Mouse (Mus musculus) midbrain, embryonic 13.5 days (tissue): Measurements from ENCODE around the gene Ubac2. TPM values are rescaled to one million over a fixed set of nuclear protein-coding genes. Genes with fewer than 3 reads are reported as not detected.
"Not testable (repeated sequence)": the region's sequence is repeated elsewhere in the genome, so short reads cannot be mapped to it uniquely, and the experiment has no call there.

Experiments used
- ATAC-seq: fragments of 200-750 bp; cut with Nextera tagmentation; 2 replicates; pipeline ENCODE4 v1.8.0; 2017; ENCODE audit warnings: mild to moderate bottlenecking, moderate TSS enrichment, moderate library complexity
- H3K27ac ChIP-seq: fragments of 300-500 bp; sonication (generic); 2 replicates; pipeline ENCODE4 v1.5.1; 2015; ENCODE audit warnings: inconsistent platforms, mild to moderate bottlenecking, moderate library complexity
- H3K27me3 ChIP-seq: fragments of 300-500 bp; sonication (generic); 2 replicates; pipeline ENCODE4 v1.6.1; 2015; ENCODE audit warnings: mild to moderate bottlenecking, inconsistent platforms
- H3K36me3 ChIP-seq: fragments of 300-500 bp; sonication (generic); 2 replicates; pipeline ENCODE4 v1.6.1; 2015; ENCODE audit warnings: mild to moderate bottlenecking, inconsistent platforms
- H3K4me1 ChIP-seq: fragments of 300-500 bp; sonication (generic); replicated peaks from 2 replicates; pipeline ENCODE4 v1.6.1; 2015; ENCODE audit warnings: inconsistent platforms
- H3K4me2 ChIP-seq: fragments of 300-500 bp; sonication (generic); replicated peaks from 2 replicates; pipeline ENCODE4 v1.6.1; 2015; ENCODE audit warnings: moderate library complexity, mild to moderate bottlenecking, inconsistent platforms
- H3K4me3 ChIP-seq: fragments of 300-500 bp; sonication (generic); replicated peaks from 2 replicates; pipeline ENCODE4 v1.5.1; 2015; ENCODE audit warnings: mild to moderate bottlenecking, inconsistent platforms
- H3K9ac ChIP-seq: fragments of 300-500 bp; sonication (generic); replicated peaks from 2 replicates; pipeline ENCODE4 v1.6.1; 2015; ENCODE audit warnings: mild to moderate bottlenecking, inconsistent platforms
- H3K9me3 ChIP-seq: fragments of 300-500 bp; sonication (generic); 2 replicates; pipeline ENCODE4 v1.6.1; 2016; ENCODE audit warnings: mild to moderate bottlenecking, inconsistent platforms
- WGBS: fragments of 180-500 bp; shearing (Covaris S2); methylation state at CpG from one replicate; pipeline ENCODE4 v1.1.7; 2015; 5-methylcytosine and 5-hydroxymethylcytosine counted together
- polyA plus RNA-seq: library from polyadenylated mRNA; unstranded; fragments of >200 nt; fragmentation: Nextera tagmentation; extraction: Ambion mirVana; gene quantifications from 2 replicates; pipeline ENCODE4 v1.2.1, GENCODE M21; 2015

The Ubac2 gene
- polyA plus RNA-seq, 1 experiment from 2014 or later: 51.2 TPM

GRCm38 (mm10) chr14:121873172-121873571, 5.2 kb upstream of the Ubac2 start:
- WGBS: 80% methylated on average over 2 of the region's 2 CpGs
- no peak overlapping the region for H3K4me2 ChIP-seq
- no peak overlapping the region for H3K27ac ChIP-seq
- peaks cover 4% of the 10 kb centered on the region; the same call in 1 of the 2 replicates for H3K4me1 ChIP-seq
- no peak overlapping the region for H3K4me3 ChIP-seq
- H3K9me3 ChIP-seq: no peaks in the 10 kb centered on the region
- no peaks in the 10 kb centered on the region for H3K36me3 ChIP-seq
- 0 out of 2 replicates have a peak, but pooled peaks cover 3% of the 10 kb centered on the region for H3K27me3 ChIP-seq
- ATAC-seq: no peak
- no peak overlapping the region for H3K9ac ChIP-seq

GRCm38 (mm10) chr14:121873646-121874045, 4.8 kb upstream of the Ubac2 start:
- Histone ChIP-seq H3K4me1 (peaks cover 4% of the 10 kb centered on the region; the same call in 1 of the 2 replicates), H3K4me3 (no peak overlapping the region), H3K27ac (no peak overlapping the region), H3K36me3 (no peaks in the 10 kb centered on the region), H3K4me2 (no peak overlapping the region), H3K9me3 (no peaks in the 10 kb centered on the region), H3K27me3 (0 out of 2 replicates have a peak, but pooled peaks cover 3% of the 10 kb centered on the region), H3K9ac (no peak overlapping the region)
- ATAC-seq: no peak
- WGBS: 90% methylated on average over 4 of the region's 4 CpGs

- H3K4me2 ChIP-seq, H3K36me3 ChIP-seq, H3K9ac ChIP-seq, ATAC-seq, H3K27me3 ChIP-seq, H3K27ac ChIP-seq, H3K9me3 ChIP-seq, H3K4me3 ChIP-seq: not testable (repeated sequence)
- WGBS: 69% methylated on average over 2 of the region's 2 CpGs
- peaks cover 23% of the 10 kb centered on the region for H3K4me1 ChIP-seq
These were observed 2.2 kb upstream of the Ubac2 start for GRCm38 (mm10) chr14:121876190-121876589.

GRCm38 (mm10) chr14:121876860-121877259, 1.6 kb upstream of the Ubac2 start:
- ATAC-seq: no peak
- no peaks in the 10 kb centered on the region for H3K36me3 ChIP-seq
- no peaks in the 10 kb centered on the region for H3K9me3 ChIP-seq
- peaks cover 25% of the 10 kb centered on the region for H3K4me1 ChIP-seq
- H3K27ac ChIP-seq: no peak overlapping the region
- WGBS: 93% methylated on average over 2 of the region's 2 CpGs
- 0 out of 2 replicates have a peak, but pooled peaks cover 3% of the 10 kb centered on the region for H3K27me3 ChIP-seq
- H3K4me3 ChIP-seq: no peak overlapping the region
- no peak overlapping the region for H3K4me2 ChIP-seq
- H3K9ac ChIP-seq: no peak overlapping the region

- no peaks in the 10 kb centered on the region for H3K36me3 ChIP-seq
- peak overlapping the region; percentile 62 for H3K4me2 ChIP-seq
- no peak for ATAC-seq
- 0 out of 2 replicates have a peak, but pooled peaks cover 3% of the 10 kb centered on the region for H3K27me3 ChIP-seq
- H3K9ac ChIP-seq: peak overlapping the region; percentile 92
- H3K4me1 ChIP-seq: peaks cover 26% of the 10 kb centered on the region
- H3K27ac ChIP-seq: peak overlapping the region; percentile 90
- peak overlapping the region; percentile 84 for H3K4me3 ChIP-seq
- 28% methylated on average over 8 of the region's 8 CpGs for WGBS
- no peaks in the 10 kb centered on the region for H3K9me3 ChIP-seq
These were observed 780 bp upstream of the Ubac2 start for GRCm38 (mm10) chr14:121877640-121878039.

- Histone ChIP-seq H3K4me2 (peak overlapping the region; percentile 85), H3K9me3 (no peaks in the 10 kb centered on the region), H3K27me3 (0 out of 2 replicates have a peak, but pooled peaks cover 1% of the 10 kb centered on the region), H3K9ac (peak overlapping the region; percentile 92), H3K36me3 (no peaks in the 10 kb centered on the region), H3K4me3 (peak overlapping the region; percentile 84), H3K4me1 (peaks cover 28% of the 10 kb centered on the region), H3K27ac (peak overlapping the region; percentile 45)
- no peak; the same call in 1 of the 2 replicates for ATAC-seq
- under 1% methylated on average over 27 of the region's 27 CpGs for WGBS
These were observed 413 bp downstream of the Ubac2 start for GRCm38 (mm10) chr14:121878859-121879206.

- 23% methylated on average over 16 of the region's 16 CpGs for WGBS
- H3K27ac ChIP-seq: no peak overlapping the region
These were observed 933 bp downstream of the Ubac2 start for GRCm38 (mm10) chr14:121879266-121879840.

GRCm38 (mm10) chr14:121881211-121881610, 2.8 kb downstream of the Ubac2 start:
- Histone ChIP-seq H3K27ac (no peak overlapping the region), H3K9ac (no peak overlapping the region; the same call in 1 of the 2 replicates), H3K4me2 (no peak overlapping the region), H3K36me3 (peaks cover 11% of the 10 kb centered on the region), H3K4me3 (no peak overlapping the region), H3K4me1 (peaks cover 28% of the 10 kb centered on the region), H3K9me3 (no peaks in the 10 kb centered on the region), H3K27me3 (no peaks in the 10 kb centered on the region)
- no peak for ATAC-seq
- WGBS: 92% methylated on average over 7 of the region's 7 CpGs

More at GRCm38 (mm10) chr14:121879266-121879840, 933 bp downstream of the Ubac2 start:
- Histone ChIP-seq H3K4me3 (peak overlapping the region; percentile 84), H3K9ac (peak overlapping the region; percentile 92), H3K4me1 (peaks cover 28% of the 10 kb centered on the region), H3K27me3 (no peaks in the 10 kb centered on the region), H3K36me3 (no peaks in the 10 kb centered on the region), H3K9me3 (no peaks in the 10 kb centered on the region), H3K4me2 (peak overlapping the region; percentile 85)
- ATAC-seq: 0 out of 2 replicates have a peak, but pooled peaks have one; percentile 4

- no peaks in the 10 kb centered on the region for H3K9me3 ChIP-seq
- peaks cover 11% of the 10 kb centered on the region for H3K36me3 ChIP-seq
These were observed 5.9 kb downstream of the Ubac2 start for GRCm38 (mm10) chr14:121884150-121884797.

GRCm38 (mm10) chr14:121893747-121894146, 15.3 kb downstream of the Ubac2 start:
- H3K9ac ChIP-seq: no peak overlapping the region
- H3K9me3 ChIP-seq: no peaks in the 10 kb centered on the region
- peaks cover 7% of the 10 kb centered on the region; the same call in 1 of the 2 replicates for H3K36me3 ChIP-seq
- H3K27me3 ChIP-seq: no peaks in the 10 kb centered on the region
- WGBS: 89% methylated on average over 6 of the region's 6 CpGs
- no peak for ATAC-seq
- no peak overlapping the region for H3K4me3 ChIP-seq
- H3K4me1 ChIP-seq: 0 out of 2 replicates have a peak, but pooled peaks cover 4% of the 10 kb centered on the region
- H3K4me2 ChIP-seq: no peak overlapping the region
- H3K27ac ChIP-seq: no peak overlapping the region

More at GRCm38 (mm10) chr14:121884150-121884797, 5.9 kb downstream of the Ubac2 start:
- 87% methylated on average over 6 of the region's 6 CpGs for WGBS
- Histone ChIP-seq H3K4me1 (peaks cover 22% of the 10 kb centered on the region), H3K27ac (no peak overlapping the region), H3K4me2 (no peak overlapping the region), H3K27me3 (no peaks in the 10 kb centered on the region), H3K9ac (no peak overlapping the region), H3K4me3 (no peak overlapping the region)
- ATAC-seq: no peak

- Histone ChIP-seq H3K4me1 (0 out of 2 replicates have a peak, but pooled peaks cover 4% of the 10 kb centered on the region), H3K36me3 (peaks cover 7% of the 10 kb centered on the region; the same call in 1 of the 2 replicates), H3K4me3 (no peak overlapping the region), H3K4me2 (no peak overlapping the region), H3K27me3 (no peaks in the 10 kb centered on the region), H3K9me3 (no peaks in the 10 kb centered on the region), H3K27ac (no peak overlapping the region), H3K9ac (no peak overlapping the region)
- no peak for ATAC-seq
- 87% methylated on average over 5 of the region's 5 CpGs for WGBS
These were observed 16.2 kb downstream of the Ubac2 start for GRCm38 (mm10) chr14:121894511-121895135.

GRCm38 (mm10) chr14:121895316-121895715, 16.9 kb downstream of the Ubac2 start:
- Histone ChIP-seq H3K9me3 (no peaks in the 10 kb centered on the region), H3K27me3 (no peaks in the 10 kb centered on the region), H3K9ac (no peak overlapping the region), H3K4me2 (no peak overlapping the region), H3K4me3 (no peak overlapping the region), H3K27ac (no peak overlapping the region), H3K36me3 (peaks cover 5% of the 10 kb centered on the region; the same call in 1 of the 2 replicates), H3K4me1 (0 out of 2 replicates have a peak, but pooled peaks cover 4% of the 10 kb centered on the region)
- 95% methylated on average over 4 of the region's 4 CpGs for WGBS
- ATAC-seq: no peak
